Mouse (Mus musculus) cerebellum, postnatal 25 days (tissue): ENCODE measurements around the gene Olfr1141.

Experiments
- DNase-seq, 2 experiments: peaks; one replicate each; pipeline ENCODE4 v3.0.0; 2021; ENCODE audit warnings: mixed read lengths in 2 of 2

Olfr1141 gene

DNA sequence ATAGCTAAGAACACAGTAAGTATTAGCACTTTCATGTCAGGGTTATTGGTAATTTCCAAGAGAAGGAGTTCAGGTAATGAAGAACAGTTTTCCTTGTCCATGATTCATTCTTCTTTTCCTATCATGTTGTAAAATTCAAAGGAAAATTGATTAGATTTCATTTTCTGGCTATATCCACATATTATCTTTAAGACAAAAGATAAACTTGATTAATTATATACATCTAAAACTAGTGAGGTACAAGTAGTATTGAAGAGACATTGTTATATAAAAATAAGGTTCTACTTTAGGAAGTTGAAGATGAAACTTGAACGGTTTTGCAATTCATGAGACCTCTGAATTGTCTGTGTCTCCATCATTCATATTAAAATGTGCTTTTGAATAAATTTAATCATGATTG, at the start of gene Olfr1141:
Gene Olfr1141 (minus strand): TSS at position 101 of the 400 bp plus-strand sequence.
- DNase-seq = no peak

DNA sequence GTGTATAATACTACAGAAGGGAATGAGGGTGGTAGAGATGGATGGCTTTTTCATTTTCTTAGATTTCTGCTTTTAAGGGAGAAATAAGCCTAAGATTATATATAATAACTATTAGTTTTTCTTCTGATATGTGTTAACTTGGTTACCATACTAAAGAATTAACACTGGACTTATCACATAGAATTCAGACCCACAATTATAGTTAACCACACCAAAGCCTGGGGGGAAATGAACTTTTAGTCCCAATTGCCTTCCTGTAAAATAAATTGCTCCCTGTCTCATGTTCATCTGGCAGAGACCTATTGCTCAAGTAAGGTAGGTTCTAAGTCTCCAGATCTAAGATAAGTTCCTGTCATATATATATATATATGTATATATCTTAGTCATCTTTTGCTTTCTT, 46.5 kb upstream of the Olfr1141 start, which contains the start of gene Olfr1143:
Gene Olfr1143 (plus strand): TSS at position 301 of the 400 bp plus-strand sequence.
- DNase-seq = no peak

GRCm38 (mm10) chr2:87779183-87779582, 25.4 kb upstream of the Olfr1141 start, which contains the start of gene Olfr152:
Gene Olfr152 (plus strand): TSS chr2:87779483.
- DNase-seq = no peak

- no peak for DNase-seq
Measured at GRCm38 (mm10) chr2:87776143-87776542, 22.4 kb upstream of the Olfr1141 start.

DNA sequence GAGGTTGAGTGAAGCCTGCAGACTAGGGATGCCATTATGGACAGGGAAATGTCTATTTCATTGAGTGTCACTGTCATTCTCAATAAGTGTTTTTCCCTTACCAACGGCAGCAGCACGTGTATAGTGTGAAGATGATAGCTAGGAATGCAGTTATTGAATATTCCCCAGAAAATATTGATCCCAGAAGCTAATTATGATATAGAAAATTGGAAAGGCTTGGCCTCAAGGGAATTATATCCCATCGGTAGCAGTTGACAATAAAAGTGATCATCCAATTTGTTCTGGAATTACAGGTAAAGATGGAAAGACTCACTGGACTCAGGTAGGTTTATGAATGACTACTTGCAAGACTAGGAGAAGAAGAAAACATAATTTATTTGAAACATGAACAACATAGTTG, 10.3 kb downstream of the Olfr1141 start, which contains the start of gene Olfr1140:
Gene Olfr1140 (plus strand): TSS at position 301 of the 400 bp plus-strand sequence.
- no peak for DNase-seq

DNA sequence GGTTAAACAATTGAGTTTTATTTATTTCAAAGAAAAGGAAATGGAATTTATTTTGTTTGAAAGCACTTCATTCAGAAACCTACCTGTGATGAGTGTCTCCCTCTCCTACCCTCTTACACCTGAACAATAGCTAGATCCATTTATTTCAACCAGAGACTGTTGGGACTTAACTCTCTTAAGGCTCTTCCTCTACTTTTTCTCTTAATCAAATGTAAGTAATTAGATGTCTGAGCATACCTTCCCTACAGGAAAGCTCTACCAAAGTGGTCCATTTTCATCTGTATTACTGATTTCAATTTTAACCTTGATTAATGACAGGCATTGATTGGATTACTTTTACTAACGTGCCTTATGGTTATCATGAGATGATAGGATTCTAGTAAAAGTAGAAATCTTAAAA, 13.9 kb downstream of the Olfr1141 start, which contains the start of gene Olfr1138:
Gene Olfr1138 (minus strand): TSS at position 101 of the 400 bp plus-strand sequence.
- DNase-seq = no peak

DNA sequence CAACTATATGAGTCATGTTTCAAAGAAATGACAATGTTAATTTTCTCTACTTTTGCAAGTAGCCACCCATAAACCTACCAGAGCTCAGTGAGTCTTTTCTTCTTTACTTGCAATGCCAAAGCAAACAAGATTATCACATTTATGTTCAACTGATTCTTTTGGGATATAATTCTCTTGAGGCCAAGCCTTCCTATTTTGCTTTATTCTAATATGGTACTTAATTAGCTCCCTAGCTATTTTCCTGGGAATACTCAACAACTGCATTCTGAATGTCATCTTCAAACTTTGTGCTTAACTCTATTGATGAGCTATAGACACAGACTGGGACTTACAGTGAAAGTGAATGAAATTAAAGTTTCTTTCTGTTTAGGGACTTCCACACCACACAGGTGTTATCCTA, 40.7 kb downstream of the Olfr1141 start, which contains the start of gene Olfr1137:
Gene Olfr1137 (minus strand): TSS at position 101 of the 400 bp plus-strand sequence.
- no peak for DNase-seq
